Mouse (Mus musculus) left cerebral cortex, postnatal 10 days (tissue): Measurements from ENCODE around the gene Psmb9. TPM values are rescaled to one million over a fixed set of nuclear protein-coding genes. Genes with fewer than 3 reads are reported as not detected.

Experiments used
- DNase-seq, 2 experiments: peaks; one replicate each; pipeline ENCODE4 v3.0.0; 2021 to 2022; ENCODE audit warnings: low spot score in 2 of 2, mixed read lengths in 1 of 2; ENCODE audit errors: extremely low spot score in 1 of 2
- intact Hi-C: fragments of 180-260 bp; cut with DNase I; formaldehyde crosslinking; loops from one replicate; pipeline ENCODE4 v1.15.1; 2025
- total RNA-seq, 2 experiments: library from RNA; stranded (reverse); gene quantifications; 2 replicates each; pipeline ENCODE4 v1.2.3; 2021

The Psmb9 gene
- total RNA-seq, 2 experiments from 2014 or later: 0.66 to 2.2 TPM

DNA sequence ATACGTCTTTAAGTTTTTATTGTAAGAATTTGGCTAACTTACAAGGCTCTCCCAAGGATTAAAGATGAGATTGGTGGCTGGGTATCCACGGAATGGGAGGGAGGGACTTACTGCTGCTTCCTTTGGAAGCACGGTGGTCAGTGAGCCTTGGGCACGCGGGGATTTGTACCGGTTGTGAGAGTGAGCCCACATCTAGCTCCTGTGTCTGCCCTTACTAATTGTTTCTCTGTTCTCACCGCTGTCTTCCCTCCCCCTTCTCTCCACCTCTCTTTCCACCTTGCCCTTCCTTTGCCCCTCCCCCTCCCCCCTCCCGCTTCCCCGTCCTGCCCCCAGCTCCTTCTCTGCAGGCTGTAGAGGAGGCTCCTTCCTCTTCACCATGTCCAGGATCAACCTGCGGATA is 20.9 kb upstream of the Psmb9 start:
- DNase-seq: peak in 1 of 2 experiments; percentile 10
- intact Hi-C loops: no loop called here

DNA sequence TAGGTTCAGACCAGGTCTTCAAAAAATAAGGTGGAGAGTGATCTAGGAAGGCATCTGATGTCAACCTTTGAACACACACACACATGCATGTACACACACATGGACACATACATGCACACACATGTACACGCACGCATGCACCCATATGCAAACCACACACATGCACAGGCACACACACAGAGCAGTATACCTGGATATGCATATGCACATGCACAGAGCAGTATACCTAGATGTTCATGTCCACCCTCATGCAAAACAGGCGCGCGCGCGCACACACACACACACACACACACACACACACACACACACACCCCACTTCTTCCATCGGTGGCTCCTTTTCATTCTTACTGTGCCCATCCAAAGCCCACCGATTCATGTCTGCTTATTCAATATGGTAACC is 20.3 kb upstream of the Psmb9 start:
- intact Hi-C loops: no loop called here
- peak in 1 of 2 experiments; percentile 12 for DNase-seq

- intact Hi-C loops: no loop called here
- DNase-seq: peak in 1 of 2 experiments; percentile 11
Observed at GRCm38 (mm10) chr17:34207456-34207855, 19.9 kb upstream of the Psmb9 start.

DNA sequence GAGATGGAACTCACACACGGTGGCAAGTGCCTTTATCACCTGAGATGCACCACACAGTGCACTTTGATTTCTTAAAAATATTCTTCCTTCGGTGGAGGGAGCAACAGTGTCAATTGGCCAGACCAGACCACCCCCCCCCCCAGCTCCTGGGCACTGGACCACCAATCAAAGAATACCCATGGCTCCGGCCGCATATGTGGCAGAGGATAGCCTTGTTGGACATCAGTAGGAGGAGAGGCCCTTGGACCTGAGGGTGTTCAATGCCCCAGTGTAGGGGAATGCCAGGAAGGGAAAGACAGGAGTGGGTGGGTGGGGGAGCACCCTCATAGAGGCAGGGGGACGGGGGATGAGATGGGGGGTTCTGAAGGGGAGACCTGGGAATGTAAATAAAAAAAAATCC is 19.2 kb upstream of the Psmb9 start:
- intact Hi-C loops: no loop called here
- peak in 1 of 2 experiments; percentile 11 for DNase-seq

GRCm38 (mm10) chr17:34205746-34206176 is 18.2 kb upstream of the Psmb9 start:
- DNase-seq: peak in 1 of 2 experiments; percentile 15
- intact Hi-C loops: no loop called here

GRCm38 (mm10) chr17:34205021-34205745 is 17.6 kb upstream of the Psmb9 start:
- intact Hi-C loops: no loop called here
- DNase-seq: peak in 1 of 2 experiments; percentile 30

DNA sequence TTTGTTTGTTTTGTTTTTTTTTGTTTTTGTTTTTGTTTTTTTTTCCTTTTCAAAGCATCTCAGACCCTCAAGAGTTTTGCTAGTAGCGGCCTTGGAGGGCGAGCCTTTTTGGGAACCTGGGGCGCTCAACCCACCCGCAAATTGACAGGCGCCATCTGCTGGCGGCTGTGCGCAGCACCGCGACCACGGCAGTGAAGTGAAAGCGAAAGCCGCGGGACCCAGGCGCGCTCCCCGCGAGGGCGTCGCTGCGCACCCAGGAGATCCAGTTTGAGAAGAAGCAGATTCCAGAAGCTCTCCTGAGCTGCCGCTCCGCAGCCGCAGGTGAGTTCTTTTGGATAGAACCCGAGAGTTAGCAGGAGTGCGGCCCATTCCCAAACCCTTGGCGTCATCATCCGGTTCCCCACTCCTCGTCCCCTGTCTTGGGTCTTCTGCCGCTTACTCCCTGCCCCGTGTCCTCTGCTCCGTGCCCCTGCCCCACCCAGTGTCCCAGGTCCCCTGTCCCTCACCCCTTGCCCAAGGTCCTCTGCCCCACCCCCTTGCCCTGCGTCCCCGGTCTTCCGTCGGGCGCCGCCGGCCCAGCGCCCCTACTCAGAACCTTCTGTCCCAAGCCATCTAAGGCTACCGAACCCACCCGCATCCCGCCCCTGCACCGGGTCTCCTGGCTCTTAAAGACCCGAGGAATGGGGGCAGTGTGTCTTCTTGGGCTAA is 16.9 kb upstream of the Psmb9 start:
- intact Hi-C loops: no loop called here
- peak; percentile 67 to 90 for DNase-seq

- intact Hi-C loops: no loop called here
- peak in 1 of 2 experiments; percentile 22 for DNase-seq
Observed at GRCm38 (mm10) chr17:34203444-34203843, 15.9 kb upstream of the Psmb9 start, which contains the start of gene Tap2. TSS of gene Tap2 (plus strand) at chr17:34203527.

GRCm38 (mm10) chr17:34202760-34203442 is 15.3 kb upstream of the Psmb9 start:
- DNase-seq: peak in 1 of 2 experiments; percentile 10
- intact Hi-C loops: no loop called here

DNA sequence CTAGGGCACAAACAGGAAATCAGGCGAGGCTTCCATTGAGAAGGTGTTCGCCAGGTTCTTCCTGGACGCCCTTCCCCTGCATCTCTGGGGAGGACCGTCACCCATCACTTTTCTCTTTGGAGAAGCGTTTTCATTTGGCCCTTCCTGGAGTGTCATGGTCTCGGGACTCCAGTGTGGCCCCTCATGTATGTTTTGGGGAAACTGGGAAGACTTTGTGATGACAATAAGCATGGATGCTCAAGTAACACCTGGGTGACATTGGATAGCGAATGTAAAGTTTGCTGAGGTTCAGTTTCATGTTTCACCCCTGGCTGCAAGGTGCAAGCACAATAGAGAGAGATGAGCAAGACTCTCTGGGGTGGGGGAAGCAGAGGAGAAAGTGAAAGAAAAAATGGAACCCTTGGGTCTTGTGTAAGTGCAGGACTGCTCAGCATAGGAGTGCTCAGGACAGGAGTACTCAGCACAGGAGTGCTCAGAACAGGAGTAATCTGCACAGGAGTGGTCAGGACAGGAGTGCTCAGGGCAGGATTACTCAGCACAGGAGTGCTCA is 14.0 kb upstream of the Psmb9 start:
- intact Hi-C loops: no loop called here
- DNase-seq: no peak

DNA sequence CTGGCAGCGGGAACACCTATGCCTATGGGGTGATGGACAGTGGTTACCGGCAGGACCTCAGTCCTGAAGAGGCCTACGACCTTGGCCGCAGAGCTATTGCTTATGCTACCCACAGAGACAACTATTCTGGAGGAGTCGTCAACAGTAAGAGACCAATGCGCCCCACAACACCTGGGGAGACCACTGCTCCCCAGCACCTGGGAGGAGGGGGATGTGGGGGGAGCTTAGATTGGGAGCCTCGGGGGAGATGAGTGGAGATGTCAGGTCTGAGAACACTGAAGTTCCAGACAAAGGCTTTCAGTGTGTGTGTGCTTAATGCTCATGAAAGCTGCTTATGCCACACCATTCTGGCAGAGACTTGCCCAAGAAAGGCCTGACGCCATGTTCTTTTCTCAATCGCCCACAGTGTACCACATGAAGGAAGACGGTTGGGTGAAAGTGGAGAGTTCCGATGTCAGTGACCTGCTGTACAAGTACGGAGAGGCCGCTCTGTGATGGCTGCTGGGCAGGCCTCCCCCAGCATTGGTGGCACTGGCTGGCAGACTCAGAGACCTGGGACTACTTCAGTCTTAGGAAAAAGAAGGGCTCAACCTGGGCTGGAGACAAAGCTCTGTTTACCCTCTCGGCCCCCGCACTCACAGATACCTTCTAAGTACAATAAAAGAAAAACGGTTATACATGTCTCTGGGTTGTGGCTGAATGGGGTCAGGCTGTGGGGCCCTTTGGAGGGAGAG is 13.4 kb upstream of the Psmb9 start:
- no peak for DNase-seq
- intact Hi-C loops: no loop called here

- intact Hi-C loops: no loop called here
- no peak for DNase-seq
Observed at GRCm38 (mm10) chr17:34200047-34200446, 12.5 kb upstream of the Psmb9 start.

- intact Hi-C loops: no loop called here
- DNase-seq: no peak
Observed at GRCm38 (mm10) chr17:34199050-34199619, 11.6 kb upstream of the Psmb9 start.

- DNase-seq: no peak
- intact Hi-C loops: no loop called here
Observed at GRCm38 (mm10) chr17:34198521-34198912, 11.0 kb upstream of the Psmb9 start.

- intact Hi-C loops: no loop called here
- DNase-seq: peak in 1 of 2 experiments; percentile 60
Observed at GRCm38 (mm10) chr17:34197904-34198520, 10.4 kb upstream of the Psmb9 start.

GRCm38 (mm10) chr17:34196941-34197894 is 9.7 kb upstream of the Psmb9 start, which contains the start of gene Psmb8:
TSS of gene Psmb8 (plus strand) at chr17:34197721.
- DNase-seq: peak; percentile 81 to 93
- intact Hi-C loops: no loop called here

GRCm38 (mm10) chr17:34196491-34196890 is 8.9 kb upstream of the Psmb9 start:
- intact Hi-C loops: no loop called here
- no peak for DNase-seq
